Mouse (Mus musculus) megakaryocyte, embryonic 14.5 days (primary cell): ENCODE data around the gene Nrxn1.

Experiments
- FLI1 ChIP-seq: IDR thresholded peaks from 2 replicates; pipeline ENCODE4 v1.6.1; 2012; ENCODE audit warnings: low read length, inconsistent platforms, mixed read lengths
- GATA1 ChIP-seq: IDR thresholded peaks from 3 replicates; pipeline ENCODE4 v1.6.1; 2012; ENCODE audit warnings: mixed read lengths, low read length, inconsistent platforms, borderline replicate concordance

DNA sequence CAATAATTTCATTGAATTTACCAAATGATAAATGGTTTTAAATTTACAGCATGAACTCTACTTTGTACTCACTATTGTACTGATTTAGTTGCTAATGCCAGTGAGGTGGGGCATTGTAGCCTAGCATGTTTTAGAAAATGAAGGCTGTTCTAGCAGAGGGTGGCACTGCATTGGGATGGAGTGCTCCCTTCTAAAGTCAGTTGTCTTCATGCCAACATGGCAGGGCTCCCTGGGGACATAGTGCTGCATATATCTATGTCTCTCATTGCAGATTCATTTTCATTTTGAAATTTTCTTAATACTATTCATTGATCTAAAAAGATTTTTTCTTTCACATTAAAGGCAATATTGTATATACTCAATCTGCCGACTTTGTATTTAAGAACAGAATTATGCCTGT is 700.1 kb downstream of the Nrxn1 start:
- no peak for TF ChIP-seq GATA1
- no peak for TF ChIP-seq FLI1
